Mouse (Mus musculus) cerebellum, adult 18-20 months (tissue): ENCODE results near the gene Epp13.
"Not testable (repeated sequence)": the region's sequence is repeated elsewhere in the genome, so short reads cannot be mapped to it uniquely, and the experiment has no call there.

Experiments used
- DNase-seq, 2 experiments: peaks; one replicate each; pipeline ENCODE4 v3.0.0; 2021

Epp13 gene

DNA sequence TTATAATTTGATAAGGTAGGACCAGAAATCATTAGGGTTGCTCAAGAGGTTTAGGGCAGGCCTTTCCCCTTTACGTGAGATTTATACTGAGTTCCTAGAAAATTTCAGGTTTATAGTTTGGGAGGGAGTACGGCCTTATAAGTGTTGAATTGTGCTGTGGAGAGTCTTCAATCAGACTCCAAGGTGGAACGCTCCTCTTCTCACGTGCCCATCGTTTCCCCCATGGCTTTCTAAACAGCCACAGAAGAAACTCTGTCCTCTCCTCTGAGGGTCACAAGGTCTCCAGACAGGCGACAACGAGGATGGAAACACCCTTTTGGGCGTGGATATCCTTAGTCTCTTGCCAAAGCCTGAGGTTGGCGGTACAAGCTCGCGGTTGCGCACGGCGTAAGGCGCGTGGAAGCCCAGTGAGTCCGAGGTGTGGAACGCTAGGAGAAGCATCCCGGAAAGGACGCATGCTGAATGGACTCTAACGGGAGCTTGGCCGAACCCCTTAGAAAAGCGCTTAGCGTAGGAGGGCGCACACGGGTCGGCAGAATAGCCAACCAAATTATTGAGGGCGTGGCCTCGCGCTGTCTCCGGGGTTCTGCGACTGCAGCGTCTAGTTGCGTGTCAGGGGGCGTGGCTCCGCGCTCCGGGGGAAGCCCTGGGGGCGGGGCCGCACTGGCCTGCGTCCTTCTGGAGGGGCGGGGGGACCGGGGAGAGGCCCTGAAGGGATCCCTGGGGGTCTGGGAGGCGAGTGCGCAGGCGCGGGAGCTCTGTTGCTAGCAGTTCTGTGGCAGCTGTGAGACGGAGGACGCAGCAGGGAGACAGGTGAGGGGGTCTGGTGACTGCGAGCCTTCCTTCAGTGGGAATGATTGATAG lies 33.6 kb downstream of the Epp13 start, which contains the start of gene Zfp667:
Gene Zfp667 (plus strand): TSS at position 738 of the 864 bp plus-strand sequence.
- DNase-seq: peak; percentile 97 to 98

DNA sequence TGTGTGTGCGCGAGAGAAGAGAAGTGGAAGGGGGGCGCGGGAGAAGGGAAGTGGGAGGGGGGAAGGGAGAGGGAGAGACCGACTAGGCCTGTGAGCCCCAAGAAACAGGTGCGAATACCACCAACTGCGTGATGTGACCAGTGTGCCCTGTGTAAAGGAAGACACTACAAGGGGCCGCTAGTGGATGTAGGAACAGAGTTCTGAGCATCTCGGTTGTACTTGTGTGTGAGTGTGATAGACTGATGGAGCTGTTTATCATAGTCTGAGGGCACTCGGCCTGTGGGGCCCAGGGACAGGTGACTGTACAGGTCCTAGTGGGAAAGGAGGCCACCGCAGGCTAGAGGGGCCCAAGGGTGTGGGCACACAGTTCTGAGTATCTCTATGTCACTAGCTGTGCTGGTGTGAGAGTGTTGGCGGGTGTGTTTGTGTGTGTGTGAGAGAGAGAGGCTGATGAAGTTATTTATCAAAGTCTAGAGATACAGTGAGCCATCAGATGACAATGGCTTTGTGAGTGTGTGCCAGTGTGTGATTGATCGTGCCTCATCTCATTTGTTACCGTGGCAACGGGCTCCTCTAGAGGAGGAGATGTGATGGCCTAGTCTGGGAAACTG lies 34.5 kb downstream of the Epp13 start:
- peak; percentile 40 to 43 for DNase-seq

DNA sequence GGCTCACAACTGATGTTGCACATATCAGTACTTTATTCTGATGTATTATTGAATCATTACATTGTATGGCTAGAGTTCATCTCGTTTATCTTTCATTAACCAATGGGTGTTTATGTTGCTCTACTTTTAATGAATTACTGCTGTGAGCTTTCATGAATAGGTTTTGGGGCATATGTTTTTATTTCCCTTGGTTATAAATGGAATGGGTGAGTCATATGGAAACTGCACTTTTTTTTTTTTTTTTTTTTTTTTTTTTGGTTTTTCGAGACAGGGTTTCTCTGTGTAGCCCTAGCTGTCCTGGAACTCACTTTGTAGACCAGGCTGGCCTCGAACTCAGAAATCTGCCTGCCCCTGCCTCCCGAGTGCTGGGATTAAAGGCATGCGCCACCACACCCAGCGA lies 38.6 kb downstream of the Epp13 start:
- not testable (repeated sequence) for DNase-seq

DNA sequence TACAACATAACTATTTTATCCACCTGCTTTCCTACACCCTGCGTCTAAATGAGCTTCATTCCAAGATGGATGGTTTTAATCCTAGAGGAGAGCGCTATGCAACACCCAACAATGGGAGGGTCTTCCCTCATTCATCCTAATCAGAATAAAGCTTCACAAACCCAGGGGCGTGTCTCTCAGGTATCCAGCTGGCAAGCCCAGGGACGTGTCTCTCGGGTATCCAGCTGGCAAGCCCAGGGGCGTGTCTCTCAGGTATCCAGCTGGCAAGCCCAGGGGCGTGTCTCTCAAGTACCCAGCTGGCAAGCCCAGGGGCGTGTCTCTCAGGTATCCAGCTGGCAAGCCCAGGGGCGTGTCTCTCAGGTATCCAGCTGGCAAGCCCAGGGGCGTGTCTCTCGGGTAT lies 48.3 kb downstream of the Epp13 start:
- not testable (repeated sequence) for DNase-seq

DNA sequence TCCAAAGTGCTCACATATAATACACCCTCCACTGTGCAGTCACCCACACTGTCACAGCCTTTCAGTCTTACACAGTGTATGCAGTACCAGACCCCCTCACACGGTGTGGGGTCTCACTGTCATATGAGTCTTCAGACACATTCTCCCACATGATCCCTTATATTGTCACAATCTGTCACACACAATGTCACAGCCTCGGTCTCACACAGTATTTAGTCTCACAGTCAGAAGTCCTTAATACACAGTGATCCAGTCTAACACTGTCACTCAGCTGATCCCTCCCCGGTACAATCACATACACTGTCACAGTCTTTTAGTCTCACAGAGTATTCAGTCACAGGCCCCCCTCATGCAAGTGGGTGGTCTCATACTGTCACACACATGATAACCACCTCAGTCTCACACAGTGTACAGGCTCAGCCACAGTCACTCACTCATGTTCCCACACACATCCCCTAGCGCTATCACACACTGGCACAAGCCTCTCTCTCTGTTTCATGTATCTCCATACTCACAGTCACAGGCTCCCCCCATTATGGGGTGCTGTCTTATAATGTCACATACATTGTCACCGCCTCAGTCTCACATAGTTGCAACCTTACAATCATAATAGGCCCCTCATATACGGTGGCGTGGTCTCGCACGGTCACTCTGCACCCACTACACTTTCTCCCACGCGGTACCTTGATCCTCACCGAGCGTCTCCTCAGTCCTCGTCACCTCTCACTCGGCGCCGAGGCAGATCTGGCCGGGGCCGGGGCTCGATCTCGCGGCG lies 78.1 kb downstream of the Epp13 start:
- peak in 1 of 2 experiments; percentile 31 for DNase-seq

DNA sequence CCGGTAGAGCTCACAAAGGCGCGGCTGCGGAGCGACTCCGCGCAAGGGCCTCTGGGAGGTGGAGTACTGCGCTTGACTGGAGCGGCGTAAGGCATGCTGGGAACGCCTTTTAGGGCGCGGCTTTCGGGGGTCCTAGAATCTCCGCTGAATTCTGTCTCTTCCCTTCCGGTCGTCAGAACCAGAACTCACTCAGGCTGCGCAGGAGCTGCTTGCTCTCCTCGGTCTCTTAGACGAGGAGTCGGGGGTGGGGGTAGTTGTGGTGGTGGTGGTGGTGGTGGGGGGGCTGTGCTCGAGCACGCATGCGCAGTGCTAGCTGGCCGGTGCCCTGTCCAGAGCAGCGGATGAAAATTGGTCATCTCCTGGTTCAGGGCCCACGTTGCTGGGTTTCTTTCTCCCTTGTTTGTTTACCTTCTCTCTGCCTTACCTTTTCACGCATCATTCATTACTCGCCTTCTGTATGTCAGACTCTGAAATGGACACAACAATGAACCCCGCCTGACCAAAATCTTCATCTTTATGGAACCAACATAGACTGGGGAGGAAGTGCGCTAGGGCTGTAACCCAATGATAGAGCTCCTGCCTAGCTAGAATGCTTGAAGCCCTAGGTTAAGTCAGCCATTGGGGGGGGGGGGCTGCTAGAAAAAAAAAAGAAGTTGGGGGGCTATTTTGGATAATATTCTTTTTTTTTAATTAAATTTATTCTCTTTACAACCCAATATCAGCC lies 78.9 kb downstream of the Epp13 start, which contains the start of gene Zfp583:
Gene Zfp583 (minus strand): TSS at position 53 of the 724 bp plus-strand sequence.
- peak; percentile 90 for DNase-seq
